Mouse (Mus musculus) liver, embryonic 11.5 days (tissue): ENCODE data around the gene Elk1. TPM values are rescaled to one million over a fixed set of nuclear protein-coding genes. Genes with fewer than 3 reads are reported as not detected.
A peak's percentile ranks its signal among the peaks of the same experiment; 100 is the strongest.

ENCODE experiments used
- ATAC-seq: fragments of 200-750 bp; cut with Nextera tagmentation; replicated peaks from 2 replicates; pipeline ENCODE4 v1.8.0; 2017; ENCODE audit warnings: moderate number of reproducible peaks, mild to moderate bottlenecking, moderate TSS enrichment, moderate library complexity; ENCODE audit not compliant: low FRiP score
- DNase-seq: peaks from one replicate; pipeline ENCODE4 v3.0.0-alpha.2; 2017; ENCODE audit warnings: low spot score
- H3K27ac ChIP-seq: fragments of 300-500 bp; sonication (generic); 2 replicates; pipeline ENCODE4 v1.5.1; 2014; ENCODE audit warnings: mild to moderate bottlenecking, low read depth, low read length, control low read depth
- H3K27me3 ChIP-seq: fragments of 300-500 bp; sonication (generic); replicated peaks from 2 replicates; pipeline ENCODE4 v1.6.1; 2014; ENCODE audit warnings: low read length, mixed read lengths; ENCODE audit not compliant: control insufficient read depth, insufficient read depth
- H3K36me3 ChIP-seq: fragments of 300-500 bp; sonication (generic); 2 replicates; pipeline ENCODE4 v1.6.1; 2014; ENCODE audit warnings: mild to moderate bottlenecking, low read length, moderate library complexity, mixed read lengths; ENCODE audit not compliant: control insufficient read depth, insufficient read depth
- H3K4me1 ChIP-seq: fragments of 300-500 bp; sonication (generic); replicated peaks from 2 replicates; pipeline ENCODE4 v1.6.1; 2014; ENCODE audit warnings: low read length, mixed read lengths; ENCODE audit not compliant: control insufficient read depth, insufficient read depth
- H3K4me2 ChIP-seq: fragments of 300-500 bp; sonication (generic); 2 replicates; pipeline ENCODE4 v1.6.1; 2014; ENCODE audit warnings: mild to moderate bottlenecking, control low read depth, moderate library complexity
- H3K4me3 ChIP-seq: fragments of 300-500 bp; sonication (generic); 2 replicates; pipeline ENCODE4 v1.5.1; 2014; ENCODE audit warnings: low read depth, low read length, control low read depth
- H3K9ac ChIP-seq: fragments of 300-500 bp; sonication (generic); 2 replicates; pipeline ENCODE4 v1.6.1; 2014; ENCODE audit warnings: low read depth, low read length, control low read depth
- H3K9me3 ChIP-seq: fragments of 300-500 bp; sonication (generic); 2 replicates; pipeline ENCODE4 v1.6.1; 2016; ENCODE audit warnings: low read length, inconsistent platforms, mixed read lengths; ENCODE audit not compliant: control insufficient read depth
- WGBS: fragments of 180-500 bp; shearing (Covaris S2); extraction: QIAGEN DNeasy Blood & Tissue Kit; methylation state at CpG from one replicate; pipeline ENCODE4 v1.1.7; 2014; 5-methylcytosine and 5-hydroxymethylcytosine counted together
- polyA plus RNA-seq: library from polyadenylated mRNA; unstranded; fragments of >200 nt; fragmentation: Nextera tagmentation; extraction: Ambion mirVana; gene quantifications from 2 replicates; pipeline ENCODE4 v1.2.1, GENCODE M21; 2014

The Elk1 gene
- 3.4 and 4.1 TPM in 2 replicates for polyA plus RNA-seq

GRCm38 (mm10) chrX:20950191-20950880 lies at the start of gene Elk1:
Gene Elk1, minus strand, starts transcription at chrX:20950608.
- 7% methylated on average over 26 of the region's 30 CpGs for WGBS
- peak within 1 kb of the TSS; percentile 63 for H3K4me3 ChIP-seq
- H3K36me3 ChIP-seq: no peaks in the 10 kb centered on the region
- peak; percentile 64 for DNase-seq
- no peaks in the 10 kb centered on the region for H3K27me3 ChIP-seq
- H3K27ac ChIP-seq: no peak within 1 kb of the TSS
- no peaks in the 10 kb centered on the region for H3K9me3 ChIP-seq
- peak within 1 kb of the TSS; percentile 67 for H3K9ac ChIP-seq
- peak; percentile 97 for ATAC-seq
- H3K4me1 ChIP-seq: no peaks in the 10 kb centered on the region
- H3K4me2 ChIP-seq: peak within 1 kb of the TSS; percentile 59

- H3K27ac ChIP-seq: no peak overlapping the region
- DNase-seq (no peak), ATAC-seq (no peak)
- no peak overlapping the region for H3K4me2 ChIP-seq
- no peaks in the 10 kb centered on the region for H3K9me3 ChIP-seq
- H3K27me3 ChIP-seq: no peaks in the 10 kb centered on the region
- no peak overlapping the region for H3K9ac ChIP-seq
- H3K4me3 ChIP-seq: no peak overlapping the region
- no peaks in the 10 kb centered on the region for H3K36me3 ChIP-seq
- no peaks in the 10 kb centered on the region for H3K4me1 ChIP-seq
- WGBS: 63% methylated on average over 1 of the region's 1 CpGs
Measured at GRCm38 (mm10) chrX:20980901-20981300, 30.5 kb upstream of the Elk1 start.

GRCm38 (mm10) chrX:20961477-20962378 lies 11.3 kb upstream of the Elk1 start, which contains the start of gene Uxt:
Gene Uxt, minus strand, starts transcription at chrX:20962017.
- Histone ChIP-seq H3K4me3 (peak within 1 kb of the TSS; percentile 47), H3K9ac (peak within 1 kb of the TSS; percentile 56), H3K4me1 (no peaks in the 10 kb centered on the region), H3K27me3 (no peaks in the 10 kb centered on the region), H3K27ac (peak within 1 kb of the TSS; percentile 66; the same call in 1 of the 2 replicates), H3K4me2 (peak within 1 kb of the TSS; percentile 65), H3K36me3 (no peaks in the 10 kb centered on the region), H3K9me3 (no peaks in the 10 kb centered on the region)
- 13% methylated on average over 57 of the region's 57 CpGs for WGBS
- DNase-seq: peak; percentile 85
- peak; percentile 94 for ATAC-seq

- WGBS: 21% methylated on average over 4 of the region's 4 CpGs
Measured at GRCm38 (mm10) chrX:20946055-20946454, 4.4 kb downstream of the Elk1 start.

GRCm38 (mm10) chrX:20931963-20932362 lies 18.4 kb downstream of the Elk1 start:
- no peaks in the 10 kb centered on the region for H3K36me3 ChIP-seq
- no peak overlapping the region for H3K27ac ChIP-seq
- no peak overlapping the region for H3K4me2 ChIP-seq
- 57% methylated on average over 1 of the region's 1 CpGs for WGBS
- DNase-seq (no peak), ATAC-seq (no peak)
- H3K9me3 ChIP-seq: no peaks in the 10 kb centered on the region
- no peak overlapping the region for H3K9ac ChIP-seq
- H3K4me1 ChIP-seq: no peaks in the 10 kb centered on the region
- H3K4me3 ChIP-seq: no peak overlapping the region
- no peaks in the 10 kb centered on the region for H3K27me3 ChIP-seq

More at GRCm38 (mm10) chrX:20946055-20946454, 4.4 kb downstream of the Elk1 start:
- no peaks in the 10 kb centered on the region for H3K27me3 ChIP-seq
- H3K4me1 ChIP-seq: no peaks in the 10 kb centered on the region
- no peaks in the 10 kb centered on the region for H3K36me3 ChIP-seq
- DNase-seq (no peak), ATAC-seq (no peak)
- no peak overlapping the region for H3K27ac ChIP-seq
- no peak overlapping the region for H3K4me3 ChIP-seq
- no peak overlapping the region for H3K9ac ChIP-seq
- no peak overlapping the region for H3K4me2 ChIP-seq
- no peaks in the 10 kb centered on the region for H3K9me3 ChIP-seq

- H3K27me3 ChIP-seq: no peaks in the 10 kb centered on the region
- ATAC-seq (no peak), DNase-seq (no peak)
- H3K4me3 ChIP-seq: no peak within 1 kb of the TSS
- 60% methylated on average over 1 of the region's 1 CpGs for WGBS
- no peak within 1 kb of the TSS for H3K27ac ChIP-seq
- H3K36me3 ChIP-seq: no peaks in the 10 kb centered on the region
- no peaks in the 10 kb centered on the region for H3K9me3 ChIP-seq
- no peak within 1 kb of the TSS for H3K9ac ChIP-seq
- no peak within 1 kb of the TSS for H3K4me2 ChIP-seq
- no peaks in the 10 kb centered on the region for H3K4me1 ChIP-seq
Measured at GRCm38 (mm10) chrX:20931364-20931763, 19.0 kb downstream of the Elk1 start, which contains the start of gene Cfp. Gene Cfp, minus strand, starts transcription at chrX:20931555.

GRCm38 (mm10) chrX:20929859-20930258 lies 20.5 kb downstream of the Elk1 start:
- ATAC-seq: no peak
- Histone ChIP-seq H3K9me3 (no peaks in the 10 kb centered on the region), H3K27ac (no peak overlapping the region), H3K9ac (no peak overlapping the region), H3K36me3 (no peaks in the 10 kb centered on the region), H3K27me3 (no peaks in the 10 kb centered on the region), H3K4me2 (no peak overlapping the region), H3K4me1 (no peaks in the 10 kb centered on the region), H3K4me3 (no peak overlapping the region)
- no peak for DNase-seq
- 78% methylated on average over 1 of the region's 1 CpGs for WGBS

- Histone ChIP-seq H3K4me2 (no peak overlapping the region), H3K27ac (no peak overlapping the region), H3K36me3 (no peaks in the 10 kb centered on the region), H3K27me3 (peaks cover 14% of the 10 kb centered on the region), H3K4me1 (no peaks in the 10 kb centered on the region), H3K9ac (no peak overlapping the region), H3K9me3 (no peaks in the 10 kb centered on the region), H3K4me3 (no peak overlapping the region)
- DNase-seq (no peak), ATAC-seq (no peak)
Measured at GRCm38 (mm10) chrX:20924976-20925375, 25.4 kb downstream of the Elk1 start.
